Mouse (Mus musculus): ENCODE measurements around the gene Tlk2. TPM values are rescaled to one million over a fixed set of nuclear protein-coding genes. Genes with fewer than 3 reads are reported as not detected.

The Tlk2 gene
- polyA plus RNA-seq, 1 experiment from 2014 or later = 18.7 TPM

DNA sequence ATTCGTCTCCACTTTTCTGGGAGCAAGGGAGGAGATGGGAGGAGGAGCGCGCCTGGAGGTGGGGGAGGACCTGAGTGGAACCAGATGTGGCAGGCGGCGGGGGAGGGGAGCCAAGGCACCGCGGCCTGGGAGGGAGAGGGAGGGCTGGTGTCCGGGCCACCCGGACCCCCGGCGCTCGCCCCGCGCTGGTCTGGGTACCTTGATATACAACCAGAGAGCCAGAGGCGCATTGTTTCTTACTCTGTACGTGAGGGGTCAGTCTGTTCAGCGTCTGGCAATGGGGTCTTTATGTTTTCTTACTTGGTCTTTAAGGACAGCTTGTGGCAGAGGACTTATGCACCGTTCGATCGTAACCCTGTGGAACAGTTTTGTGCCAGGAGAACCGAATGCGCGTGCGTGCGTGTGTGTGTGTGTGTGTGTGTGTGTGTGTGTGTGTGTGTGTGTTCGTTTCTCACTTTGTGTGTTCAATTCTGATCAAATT is 114.5 kb downstream of the Tlk2 start:
- WGBS = 2% methylated on average over 26 of the region's 26 CpGs
- peak; percentile 40; the same call in 1 of the 2 replicates for ATAC-seq (ENCODE audit: borderline replicate concordance, extremely low read depth, low FRiP score, low TSS enrichment)
- peaks cover 62% of the 10 kb centered on the region for H3K4me1 ChIP-seq

DNA sequence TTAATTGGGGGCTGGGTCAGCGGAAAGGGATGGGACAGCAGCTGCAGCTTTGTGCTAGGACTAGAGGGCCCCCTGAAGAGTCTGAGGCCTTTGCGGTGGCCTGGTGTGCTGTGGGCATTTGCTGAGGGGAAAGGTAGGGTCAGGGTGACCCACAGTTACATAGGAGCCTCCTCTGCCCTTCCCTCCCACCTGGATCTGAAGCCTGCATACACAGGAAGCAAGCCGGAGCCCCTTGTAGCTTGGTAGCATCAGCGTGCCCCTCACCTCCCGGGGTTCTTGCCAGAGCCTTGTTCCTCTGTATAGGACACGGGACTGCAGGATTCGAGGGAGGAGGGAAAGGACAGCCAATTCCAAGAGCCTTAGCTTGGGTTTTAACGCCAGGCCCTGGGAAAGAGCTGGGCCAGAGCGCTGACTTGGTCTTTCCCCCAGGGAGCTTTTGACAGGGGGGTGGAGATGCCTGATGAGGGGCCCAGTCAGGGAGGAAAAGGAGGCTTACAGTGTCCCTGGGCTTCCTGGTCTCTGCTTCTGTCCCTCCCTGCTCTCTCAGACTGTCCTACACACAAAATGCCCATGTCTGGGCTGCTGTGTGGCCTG is 115.4 kb downstream of the Tlk2 start:
- Histone ChIP-seq H3K4me3 (peak overlapping the region; percentile 63), H3K36me3 (peaks cover 12% of the 10 kb centered on the region; the same call in 1 of the 2 replicates), H3K9me3 (no peaks in the 10 kb centered on the region), H3K27me3 (peaks cover 8% of the 10 kb centered on the region), H3K9ac (peak overlapping the region; percentile 64), H3K4me2 (peak overlapping the region; percentile 79), H3K4me1 (peaks cover 59% of the 10 kb centered on the region), H3K27ac (peak overlapping the region; percentile 95)
- no peak for ATAC-seq (ENCODE audit: borderline replicate concordance, extremely low read depth, low FRiP score, low TSS enrichment)
- 9% methylated on average over 9 of the region's 9 CpGs for WGBS

More for the DNA sequence above, 114.5 kb downstream of the Tlk2 start:
- peak overlapping the region; percentile 79 for H3K4me2 ChIP-seq
- H3K36me3 ChIP-seq = peaks cover 8% of the 10 kb centered on the region; the same call in 1 of the 2 replicates
- peak overlapping the region; percentile 95 for H3K27ac ChIP-seq
- peaks cover 8% of the 10 kb centered on the region for H3K27me3 ChIP-seq
- H3K4me3 ChIP-seq = peak overlapping the region; percentile 63
- H3K9me3 ChIP-seq = no peaks in the 10 kb centered on the region
- peak overlapping the region; percentile 64 for H3K9ac ChIP-seq

GRCm38 (mm10) chr11:105296084-105296483 is 117.5 kb downstream of the Tlk2 start:
- Histone ChIP-seq H3K36me3 (peaks cover 12% of the 10 kb centered on the region; the same call in 1 of the 2 replicates), H3K9me3 (no peaks in the 10 kb centered on the region), H3K27ac (0 out of 2 replicates have a peak overlapping the region, but pooled peaks have one; percentile 11), H3K4me3 (no peak overlapping the region), H3K4me1 (peaks cover 39% of the 10 kb centered on the region), H3K9ac (no peak overlapping the region), H3K27me3 (peaks cover 8% of the 10 kb centered on the region), H3K4me2 (no peak overlapping the region)
- WGBS = 75% methylated on average over 10 of the region's 10 CpGs
- ATAC-seq (ENCODE audit: borderline replicate concordance, extremely low read depth, low FRiP score, low TSS enrichment) = no peak

GRCm38 (mm10) chr11:105310197-105310596 is 131.6 kb downstream of the Tlk2 start:
- H3K27ac ChIP-seq = peak overlapping the region; percentile 83
- ATAC-seq (ENCODE audit: borderline replicate concordance, extremely low read depth, low FRiP score, low TSS enrichment) = no peak
- 45% methylated on average over 7 of the region's 7 CpGs for WGBS
- H3K4me2 ChIP-seq = no peak overlapping the region
- no peak overlapping the region for H3K9ac ChIP-seq
- H3K4me1 ChIP-seq = peaks cover 69% of the 10 kb centered on the region
- H3K4me3 ChIP-seq = no peak overlapping the region
- no peaks in the 10 kb centered on the region for H3K9me3 ChIP-seq
- no peaks in the 10 kb centered on the region for H3K27me3 ChIP-seq
- 0 out of 2 replicates have a peak, but pooled peaks cover 11% of the 10 kb centered on the region for H3K36me3 ChIP-seq

DNA sequence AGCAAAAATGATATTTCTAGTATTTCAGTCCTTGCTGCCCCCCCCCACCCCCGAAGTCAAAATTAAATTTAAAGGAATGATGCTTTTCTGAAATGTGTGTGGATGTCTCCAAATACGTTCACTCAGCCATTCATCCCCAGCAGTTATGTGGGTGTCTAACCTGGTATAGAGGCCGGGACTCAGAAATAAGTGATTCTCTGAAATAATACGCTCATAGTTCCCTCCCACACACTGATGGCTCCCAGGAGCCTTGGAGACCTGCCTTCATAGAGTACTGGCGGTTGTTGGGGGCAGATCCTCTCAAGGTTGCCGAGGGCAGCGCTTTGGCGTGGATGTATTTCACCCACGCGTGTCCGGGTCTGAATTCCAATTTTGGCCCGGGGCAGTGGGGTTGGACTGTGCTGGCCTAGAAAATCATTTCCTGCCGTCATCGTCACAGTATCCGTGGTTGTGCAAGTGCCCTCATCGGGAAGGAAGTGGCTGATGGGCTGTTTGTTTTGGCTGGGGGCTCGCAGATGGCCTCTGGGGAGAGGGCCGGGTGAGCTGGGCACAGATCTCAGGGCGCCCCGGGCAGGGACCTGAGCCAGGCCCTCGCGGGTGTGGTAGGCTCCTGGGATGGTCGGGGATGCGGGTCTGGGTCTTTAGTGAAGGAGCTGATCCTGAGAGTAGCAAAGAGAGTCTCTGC is 132.8 kb downstream of the Tlk2 start:
- 40% methylated on average over 24 of the region's 24 CpGs for WGBS
- peak overlapping the region; percentile 83 for H3K27ac ChIP-seq
- no peak for ATAC-seq (ENCODE audit: borderline replicate concordance, extremely low read depth, low FRiP score, low TSS enrichment)
- no peaks in the 10 kb centered on the region for H3K9me3 ChIP-seq
- H3K4me3 ChIP-seq = no peak overlapping the region
- peaks cover 79% of the 10 kb centered on the region for H3K4me1 ChIP-seq
- H3K4me2 ChIP-seq = peak overlapping the region; percentile 24
- no peaks in the 10 kb centered on the region for H3K36me3 ChIP-seq
- no peaks in the 10 kb centered on the region for H3K27me3 ChIP-seq
- H3K9ac ChIP-seq = no peak overlapping the region

GRCm38 (mm10) chr11:105312311-105312942 is 133.8 kb downstream of the Tlk2 start:
- H3K27me3 ChIP-seq = no peaks in the 10 kb centered on the region
- H3K4me3 ChIP-seq = no peak overlapping the region
- ATAC-seq (ENCODE audit: borderline replicate concordance, extremely low read depth, low FRiP score, low TSS enrichment) = no peak; the same call in 1 of the 2 replicates
- WGBS = 21% methylated on average over 12 of the region's 12 CpGs
- H3K9me3 ChIP-seq = no peaks in the 10 kb centered on the region
- peaks cover 78% of the 10 kb centered on the region for H3K4me1 ChIP-seq
- no peak overlapping the region for H3K4me2 ChIP-seq
- H3K27ac ChIP-seq = peak overlapping the region; percentile 83
- H3K36me3 ChIP-seq = no peaks in the 10 kb centered on the region
- no peak overlapping the region for H3K9ac ChIP-seq

- peak; percentile 66 for ATAC-seq (ENCODE audit: borderline replicate concordance, extremely low read depth, low FRiP score, low TSS enrichment)
- Histone ChIP-seq H3K27me3 (no peaks in the 10 kb centered on the region), H3K4me3 (no peak overlapping the region), H3K27ac (peak overlapping the region; percentile 83), H3K9ac (no peak overlapping the region), H3K9me3 (no peaks in the 10 kb centered on the region), H3K4me2 (no peak overlapping the region), H3K36me3 (no peaks in the 10 kb centered on the region), H3K4me1 (peaks cover 72% of the 10 kb centered on the region)
- 18% methylated on average over 10 of the region's 10 CpGs for WGBS
These were observed 134.5 kb downstream of the Tlk2 start for GRCm38 (mm10) chr11:105312972-105313632.

DNA sequence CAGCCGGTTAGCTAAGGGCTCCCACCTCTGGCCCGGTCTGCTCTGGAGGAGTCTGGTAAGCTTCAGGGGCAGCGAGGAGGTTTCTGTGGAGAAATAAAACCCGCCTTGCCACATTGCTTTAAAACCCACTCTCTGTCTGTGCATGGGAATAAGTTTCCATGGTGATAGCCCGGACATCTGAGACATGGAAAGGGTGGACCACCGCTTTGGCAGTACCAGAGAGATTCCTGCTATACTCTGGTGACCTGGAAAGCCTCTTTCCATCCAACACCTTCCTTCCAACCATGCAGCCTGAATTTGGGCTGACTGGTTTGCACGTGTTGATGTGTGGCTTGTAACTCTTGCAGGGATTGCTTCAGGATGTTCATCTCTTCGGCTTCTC is 135.0 kb downstream of the Tlk2 start:
- Histone ChIP-seq H3K4me2 (no peak overlapping the region), H3K9me3 (no peaks in the 10 kb centered on the region), H3K27me3 (no peaks in the 10 kb centered on the region), H3K4me1 (peaks cover 71% of the 10 kb centered on the region), H3K36me3 (no peaks in the 10 kb centered on the region), H3K27ac (peak overlapping the region; percentile 83), H3K9ac (no peak overlapping the region), H3K4me3 (no peak overlapping the region)
- ATAC-seq (ENCODE audit: borderline replicate concordance, extremely low read depth, low FRiP score, low TSS enrichment) = no peak
- WGBS = 39% methylated on average over 8 of the region's 8 CpGs

GRCm38 (mm10) chr11:105315296-105315695 is 136.7 kb downstream of the Tlk2 start:
- Histone ChIP-seq H3K27me3 (no peaks in the 10 kb centered on the region), H3K4me3 (no peak overlapping the region), H3K36me3 (0 out of 2 replicates have a peak, but pooled peaks cover 6% of the 10 kb centered on the region), H3K9me3 (no peaks in the 10 kb centered on the region), H3K4me2 (no peak overlapping the region), H3K4me1 (peaks cover 56% of the 10 kb centered on the region), H3K9ac (no peak overlapping the region), H3K27ac (no peak overlapping the region)
- no peak for ATAC-seq (ENCODE audit: borderline replicate concordance, extremely low read depth, low FRiP score, low TSS enrichment)
- WGBS = 71% methylated on average over 8 of the region's 8 CpGs

GRCm38 (mm10) chr11:105316121-105316520 is 137.5 kb downstream of the Tlk2 start:
- Histone ChIP-seq H3K4me1 (peaks cover 49% of the 10 kb centered on the region), H3K4me2 (no peak overlapping the region), H3K27ac (no peak overlapping the region), H3K4me3 (no peak overlapping the region), H3K9me3 (no peaks in the 10 kb centered on the region), H3K27me3 (no peaks in the 10 kb centered on the region), H3K9ac (no peak overlapping the region), H3K36me3 (0 out of 2 replicates have a peak, but pooled peaks cover 6% of the 10 kb centered on the region)
- 93% methylated on average over 4 of the region's 4 CpGs for WGBS
- no peak for ATAC-seq (ENCODE audit: borderline replicate concordance, extremely low read depth, low FRiP score, low TSS enrichment)

DNA sequence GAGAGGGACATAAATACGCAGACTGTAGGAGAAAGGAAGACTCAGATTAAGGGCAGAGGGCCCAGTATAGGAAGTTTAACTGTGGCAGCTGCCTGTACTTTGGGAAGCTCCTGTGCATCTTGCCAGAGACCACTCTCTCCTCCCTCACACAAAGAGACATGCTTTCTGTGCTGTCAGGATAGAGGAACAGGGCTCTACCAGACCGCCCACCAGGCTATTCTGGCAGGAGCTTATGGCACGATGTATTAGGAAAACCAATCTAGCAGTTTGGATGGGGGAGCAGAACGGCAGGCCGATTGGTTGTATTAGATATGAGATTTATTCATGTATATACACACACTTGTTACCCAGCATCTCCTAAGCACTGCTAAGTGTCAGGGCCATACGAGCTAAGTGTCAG is 139.2 kb downstream of the Tlk2 start:
- Histone ChIP-seq H3K9ac (no peak overlapping the region), H3K4me2 (no peak overlapping the region), H3K36me3 (0 out of 2 replicates have a peak, but pooled peaks cover 6% of the 10 kb centered on the region), H3K27me3 (no peaks in the 10 kb centered on the region), H3K4me1 (peaks cover 32% of the 10 kb centered on the region), H3K9me3 (no peaks in the 10 kb centered on the region), H3K4me3 (no peak overlapping the region), H3K27ac (no peak overlapping the region)
- no peak for ATAC-seq (ENCODE audit: borderline replicate concordance, extremely low read depth, low FRiP score, low TSS enrichment)
- WGBS = 88% methylated on average over 6 of the region's 6 CpGs

All from lung, embryonic 15.5 days (tissue).